Mouse (Mus musculus): Measurements from ENCODE around the gene Vmn1r170.
"Not testable (repeated sequence)": the region's sequence is repeated elsewhere in the genome, so short reads cannot be mapped to it uniquely, and the experiment has no call there.

Vmn1r170 gene

DNA sequence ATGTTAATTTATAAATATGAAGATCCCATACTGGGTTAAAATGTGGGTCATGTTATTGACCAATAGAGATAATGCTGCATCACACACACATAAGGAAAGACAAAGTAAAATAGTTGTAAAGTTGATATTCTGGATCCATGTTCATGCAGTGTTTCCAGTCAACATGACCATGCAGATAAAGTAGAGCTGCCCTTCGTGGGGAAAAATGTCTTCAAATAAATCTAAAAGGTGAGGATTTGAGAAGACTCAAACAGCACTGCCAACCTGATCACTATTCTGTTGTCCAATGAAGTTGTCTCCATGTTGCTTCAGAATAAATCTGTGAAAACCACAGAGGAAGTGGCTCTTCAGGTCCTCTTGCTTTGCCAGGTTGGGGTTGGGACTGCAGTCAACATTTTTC, at the start of gene Vmn1r170:
Gene Vmn1r170 (plus strand): TSS at position 301 of the 400 bp plus-strand sequence.
- not testable (repeated sequence) for DNase-seq (ENCODE audit: low read depth)

DNA sequence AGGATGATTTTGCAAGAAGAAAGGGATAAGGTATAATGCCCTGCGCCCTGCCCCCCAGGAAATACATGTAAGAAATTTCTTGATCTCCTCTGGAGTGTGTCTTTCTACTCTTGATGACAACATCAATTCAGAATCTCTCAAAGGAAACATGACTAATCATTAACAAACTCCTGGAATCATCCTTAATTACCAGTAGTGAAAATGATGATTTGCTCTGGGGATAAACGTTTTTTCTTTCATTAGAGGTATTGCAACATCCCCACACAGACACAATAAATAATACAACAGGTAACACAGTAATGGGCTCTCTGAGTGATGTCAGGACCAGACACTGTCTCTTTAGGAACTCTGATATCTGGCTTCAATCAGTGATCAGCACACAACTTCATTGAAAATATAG, 30.7 kb upstream of the Vmn1r170 start, which contains the start of gene Vmn1r169:
Gene Vmn1r169 (plus strand): TSS at position 301 of the 400 bp plus-strand sequence.
- DNase-seq (ENCODE audit: low read depth) = not testable (repeated sequence)

- no peak for DNase-seq (ENCODE audit: low read depth)
These were observed 24.4 kb downstream of the Vmn1r170 start, which contains the start of gene Vmn1r171 for GRCm38 (mm10) chr7:23630422-23630821. Gene Vmn1r171, plus strand, starts transcription at chr7:23630722.
